ENCODE assay signal across 25 mouse cellular contexts in the genomic region with DNA sequence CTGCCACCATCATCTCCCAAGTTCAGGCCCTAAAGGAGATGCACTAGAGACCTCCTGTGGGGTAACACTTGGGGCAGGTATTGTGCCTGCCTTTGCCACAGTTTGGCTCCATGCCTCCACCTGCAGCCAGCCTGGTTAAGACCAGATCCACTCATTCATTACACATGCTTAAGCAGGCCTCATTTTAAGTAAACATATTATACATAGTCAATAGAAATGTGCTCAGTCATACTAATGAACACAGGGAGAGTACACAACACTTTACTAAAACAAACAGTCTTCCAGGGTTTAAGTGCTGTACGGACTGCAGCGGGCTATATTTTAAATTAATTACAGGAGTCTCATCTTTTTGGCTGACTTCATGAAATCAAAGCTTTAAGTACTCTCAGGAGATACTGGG. TPM values are rescaled to one million over a fixed set of nuclear protein-coding genes. Genes with fewer than 3 reads are reported as not detected.
A peak's percentile ranks its signal among the peaks of the same experiment; 100 is the strongest.
DNase-seq lines count a peak whose midpoint lies in the region; ATAC-seq and TF ChIP-seq lines count a peak whose summit lies in the region.
"Had no signal": no experiment of that assay in that cellular context is flagged by ENCODE, and none has a peak within 500 bp of the region (broad histone marks: within the 10 kb centered on the region; RNA-seq: fewer than 3 reads in every experiment).

No protein-coding gene starts in this region.

- no peak overlapping the region for H3K4me2 ChIP-seq in liver, embryonic 15.5 days
- no peak overlapping the region for H3K4me2 ChIP-seq in midbrain, embryonic 13.5 days (replicated peaks)
- H3K4me2 ChIP-seq in midbrain, postnatal 0 days (ENCODE audit: low read depth, low read length, poor library complexity, severe bottlenecking): no peak overlapping the region
- H3K4me2 ChIP-seq in stomach, postnatal 0 days (replicated peaks; ENCODE audit: low read depth): no peak overlapping the region
- no peak overlapping the region for H3K4me2 ChIP-seq in forebrain, embryonic 14.5 days (ENCODE audit: low read length)
- H3K4me2 ChIP-seq: embryonic facial prominence, embryonic 13.5 days; forebrain, embryonic 12.5 days; heart, embryonic 13.5 days; hindbrain, embryonic 12.5 days had no signal

- peaks cover 25% of the 10 kb centered on the region for H3K36me3 ChIP-seq in liver, embryonic 15.5 days (replicated peaks)
- peaks cover 74% of the 10 kb centered on the region for H3K36me3 ChIP-seq in midbrain, embryonic 13.5 days
- peaks cover 29% of the 10 kb centered on the region for H3K36me3 ChIP-seq in midbrain, postnatal 0 days (ENCODE audit: insufficient read depth, low read length)
- peaks cover 2% of the 10 kb centered on the region; the same call in 1 of the 2 replicates for H3K36me3 ChIP-seq in stomach, postnatal 0 days (ENCODE audit: control insufficient read depth, insufficient read depth, low read length)
- peaks cover 75% of the 10 kb centered on the region for H3K36me3 ChIP-seq in forebrain, embryonic 14.5 days (ENCODE audit: control insufficient read depth, insufficient read depth, low read length)

- H3K9me3 ChIP-seq in liver, embryonic 15.5 days (replicated peaks): no peaks in the 10 kb centered on the region
- no peaks in the 10 kb centered on the region for H3K9me3 ChIP-seq in midbrain, embryonic 13.5 days
- H3K9me3 ChIP-seq in midbrain, postnatal 0 days (ENCODE audit: low read length): no peaks in the 10 kb centered on the region
- H3K9me3 ChIP-seq in stomach, postnatal 0 days (ENCODE audit: control insufficient read depth, low read length): no peaks in the 10 kb centered on the region
- H3K9me3 ChIP-seq in forebrain, embryonic 14.5 days (replicated peaks; ENCODE audit: control insufficient read depth, low read length): no peaks in the 10 kb centered on the region
- H3K9me3 ChIP-seq: embryonic facial prominence, embryonic 10.5 days; embryonic facial prominence, embryonic 13.5 days; forebrain, embryonic 12.5 days; heart, embryonic 10.5 days; heart, embryonic 13.5 days; hindbrain, embryonic 12.5 days had no signal

- H3K9ac ChIP-seq in liver, embryonic 15.5 days: no peak overlapping the region
- no peak overlapping the region for H3K9ac ChIP-seq in midbrain, embryonic 13.5 days (replicated peaks)
- H3K9ac ChIP-seq in midbrain, postnatal 0 days (replicated peaks; ENCODE audit: low read length, poor library complexity, severe bottlenecking): no peak overlapping the region
- no peak overlapping the region for H3K9ac ChIP-seq in stomach, postnatal 0 days (ENCODE audit: low read length)
- H3K9ac ChIP-seq in forebrain, embryonic 14.5 days (ENCODE audit: low read length): no peak overlapping the region
- H3K9ac ChIP-seq: embryonic facial prominence, embryonic 13.5 days; forebrain, embryonic 12.5 days; heart, embryonic 13.5 days; hindbrain, embryonic 12.5 days had no signal

- no peak for TF ChIP-seq CTCF in midbrain, postnatal 0 days (IDR thresholded peaks at IDR 0.05)
- TF ChIP-seq CTCF in stomach, postnatal 0 days (IDR thresholded peaks at IDR 0.05; ENCODE audit: low read depth): no peak

- no peak overlapping the region for H3K4me3 ChIP-seq in liver, embryonic 15.5 days (replicated peaks)
- H3K4me3 ChIP-seq in midbrain, embryonic 13.5 days (replicated peaks): no peak overlapping the region
- H3K4me3 ChIP-seq in midbrain, postnatal 0 days (ENCODE audit: low read depth, low read length): no peak overlapping the region
- no peak overlapping the region for H3K4me3 ChIP-seq in stomach, postnatal 0 days (ENCODE audit: low read depth, low read length)
- H3K4me3 ChIP-seq in forebrain, embryonic 14.5 days (ENCODE audit: low read depth, low read length): no peak overlapping the region
- H3K4me3 ChIP-seq: embryonic facial prominence, embryonic 10.5 days; embryonic facial prominence, embryonic 13.5 days; erythroblast, embryonic 14.5 days; forebrain, embryonic 12.5 days; heart, adult 2 months; heart, embryonic 10.5 days; heart, embryonic 13.5 days; hindbrain, embryonic 12.5 days had no signal

- ATAC-seq in liver, embryonic 15.5 days (ENCODE audit: insufficient read depth): no peak
- ATAC-seq in midbrain, embryonic 13.5 days: no peak
- no peak for ATAC-seq in midbrain, postnatal 0 days (ENCODE audit: low FRiP score)
- peak; percentile 85 for ATAC-seq in stomach, postnatal 0 days (ENCODE audit: low FRiP score, low TSS enrichment)
- ATAC-seq in forebrain, embryonic 14.5 days: no peak
- ATAC-seq: CD4-positive, CD25-positive, alpha-beta regulatory T cell, adult 4 months; forebrain, embryonic 16.5 days; hindbrain, embryonic 16.5 days had no signal

- 87% methylated on average over 2 of the region's 2 CpGs for WGBS in liver, embryonic 15.5 days (ENCODE audit: insufficient replicate concordance)
- WGBS in midbrain, embryonic 13.5 days: 86% methylated on average over 2 of the region's 2 CpGs
- 87% methylated on average over 2 of the region's 2 CpGs for WGBS in midbrain, postnatal 0 days
- 35% methylated on average over 2 of the region's 2 CpGs for WGBS in stomach, postnatal 0 days
- WGBS in forebrain, embryonic 14.5 days: 82% methylated on average over 2 of the region's 2 CpGs

- peaks cover 23% of the 10 kb centered on the region for H3K4me1 ChIP-seq in liver, embryonic 15.5 days (replicated peaks)
- peaks cover 33% of the 10 kb centered on the region; the same call in 1 of the 2 replicates for H3K4me1 ChIP-seq in midbrain, embryonic 13.5 days (replicated peaks)
- H3K4me1 ChIP-seq in midbrain, postnatal 0 days (ENCODE audit: insufficient read depth, low read length): no peaks in the 10 kb centered on the region
- no peaks in the 10 kb centered on the region for H3K4me1 ChIP-seq in stomach, postnatal 0 days (replicated peaks; ENCODE audit: control insufficient read depth, insufficient read depth)
- H3K4me1 ChIP-seq in forebrain, embryonic 14.5 days (ENCODE audit: control insufficient read depth, insufficient read depth, low read length): no peaks in the 10 kb centered on the region; the same call in 1 of the 2 replicates

- TF ChIP-seq EP300 in stomach, postnatal 0 days (optimal IDR thresholded peaks at IDR 0.05): no peak

- H3K27me3 ChIP-seq in liver, embryonic 15.5 days: no peaks in the 10 kb centered on the region
- H3K27me3 ChIP-seq in midbrain, embryonic 13.5 days: no peaks in the 10 kb centered on the region
- H3K27me3 ChIP-seq in midbrain, postnatal 0 days (ENCODE audit: insufficient read depth, low read length): no peaks in the 10 kb centered on the region
- no peaks in the 10 kb centered on the region for H3K27me3 ChIP-seq in stomach, postnatal 0 days (ENCODE audit: control insufficient read depth, insufficient read depth, low read length)
- H3K27me3 ChIP-seq in forebrain, embryonic 14.5 days (replicated peaks; ENCODE audit: control insufficient read depth, insufficient read depth, low read length): no peaks in the 10 kb centered on the region
- H3K27me3 ChIP-seq: embryonic facial prominence, embryonic 13.5 days; forebrain, embryonic 12.5 days; hindbrain, embryonic 12.5 days had no signal

- no peak for DNase-seq in liver
- DNase-seq in midbrain, postnatal 0 days (ENCODE audit: low spot score): no peak
- no peak for DNase-seq in stomach, postnatal 0 days (ENCODE audit: low spot score)
- DNase-seq in forebrain, embryonic 14.5 days (ENCODE audit: low spot score): no peak
- DNase-seq: adrenal gland, adult 2 months; adrenal gland, postnatal 14 days; cerebellum, adult 11 months; cerebellum, adult 2 months; cerebellum, adult 9-11 months; cerebellum, postnatal 25 days; gastrocnemius, postnatal 10 days; gastrocnemius, postnatal 36 days; heart, adult 2 months had no signal

- 0 out of 2 replicates have a peak overlapping the region, but pooled peaks have one; percentile 4 for H3K27ac ChIP-seq in liver, embryonic 15.5 days (replicated peaks)
- 0 out of 2 replicates have a peak overlapping the region, but pooled peaks have one; percentile 39 for H3K27ac ChIP-seq in midbrain, embryonic 13.5 days
- H3K27ac ChIP-seq in midbrain, postnatal 0 days (ENCODE audit: low read depth, low read length): no peak overlapping the region
- H3K27ac ChIP-seq in stomach, postnatal 0 days (replicated peaks): no peak overlapping the region
- H3K27ac ChIP-seq in forebrain, embryonic 14.5 days (ENCODE audit: low read depth, low read length): no peak overlapping the region
- H3K27ac ChIP-seq: embryonic facial prominence, embryonic 10.5 days; embryonic facial prominence, embryonic 13.5 days; forebrain, embryonic 12.5 days; heart, adult 2 months; heart, embryonic 10.5 days; heart, embryonic 13.5 days; hindbrain, embryonic 12.5 days had no signal

RNA-seq across cellular contexts. Expression of gene Mvb12b, which starts 57.9 kb away (rescaled TPM):
- polyA plus RNA-seq in liver, embryonic 15.5 days (2015; fragmentation: Nextera tagmentation; extraction: Ambion mirVana): 11.3 and 12.7 TPM in 2 replicates
- polyA plus RNA-seq in midbrain, embryonic 13.5 days (2015; fragmentation: Nextera tagmentation; extraction: Ambion mirVana): 68.1 and 73.0 TPM in 2 replicates
- total RNA-seq in midbrain, postnatal 0 days (2014; rRNA removed): 133 and 155 TPM in 2 replicates
- polyA plus RNA-seq in midbrain, postnatal 0 days (2015; fragmentation: Nextera tagmentation; extraction: Ambion mirVana): 48.8 and 68.1 TPM in 2 replicates
- polyA plus RNA-seq in stomach, postnatal 0 days (2015; fragmentation: Nextera tagmentation; extraction: Ambion mirVana): 10.2 and 11.3 TPM in 2 replicates
- polyA plus RNA-seq in forebrain, embryonic 14.5 days (2014; fragmentation: Nextera tagmentation; extraction: Ambion mirVana): 49.5 and 52.2 TPM in 2 replicates

Comparison
In these comparisons a context has a peak if more than half of its experiments do, and no peak if none do; other contexts are left out.
1. H3K27ac ChIP-seq: peak in liver, embryonic 15.5 days (single experiment) and midbrain, embryonic 13.5 days (single experiment); none in midbrain, postnatal 0 days (single experiment), stomach, postnatal 0 days (single experiment) and forebrain, embryonic 14.5 days (single experiment).